Mouse (Mus musculus): ENCODE results near the gene Nrf1. TPM values are rescaled to one million over a fixed set of nuclear protein-coding genes. Genes with fewer than 3 reads are reported as not detected.
A peak's percentile ranks its signal among the peaks of the same experiment; 100 is the strongest.

Gene Nrf1
- polyA plus RNA-seq, 1 experiment from 2014 or later, result 49.8 TPM

DNA sequence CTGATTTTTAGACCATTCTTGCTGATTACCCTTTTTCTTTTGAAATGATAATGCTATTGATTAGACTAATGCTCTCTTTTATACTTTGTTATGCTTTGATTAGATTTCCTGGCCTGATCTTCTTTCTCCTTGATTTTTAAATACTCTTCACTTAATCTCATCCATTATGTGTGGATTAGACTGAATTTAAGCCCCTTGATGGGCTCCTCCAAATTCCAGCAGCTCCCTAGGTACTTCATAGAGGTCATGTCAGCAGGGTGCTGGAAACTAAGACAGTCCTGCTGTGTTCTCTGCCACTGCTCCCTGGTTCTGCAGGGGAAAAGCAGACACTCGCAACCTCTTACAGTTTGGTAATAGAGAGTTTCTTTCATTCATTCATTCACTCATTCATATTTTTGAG, 35.5 kb downstream of the Nrf1 start:
- no peaks in the 10 kb centered on the region for H3K27me3 ChIP-seq (replicated peaks)
- H3K4me1 ChIP-seq, result peaks cover 5% of the 10 kb centered on the region; the same call in 1 of the 2 replicates
- no peak overlapping the region for H3K9ac ChIP-seq
- WGBS, result 92% methylated on average over 1 of the region's 1 CpGs
- H3K9me3 ChIP-seq, result no peaks in the 10 kb centered on the region
- no peak overlapping the region for H3K4me2 ChIP-seq
- no peak overlapping the region for H3K4me3 ChIP-seq (replicated peaks)
- H3K36me3 ChIP-seq, result no peaks in the 10 kb centered on the region
- no peak for ATAC-seq (ENCODE audit: insufficient read depth, low FRiP score, low read depth)
- no peak overlapping the region for H3K27ac ChIP-seq

DNA sequence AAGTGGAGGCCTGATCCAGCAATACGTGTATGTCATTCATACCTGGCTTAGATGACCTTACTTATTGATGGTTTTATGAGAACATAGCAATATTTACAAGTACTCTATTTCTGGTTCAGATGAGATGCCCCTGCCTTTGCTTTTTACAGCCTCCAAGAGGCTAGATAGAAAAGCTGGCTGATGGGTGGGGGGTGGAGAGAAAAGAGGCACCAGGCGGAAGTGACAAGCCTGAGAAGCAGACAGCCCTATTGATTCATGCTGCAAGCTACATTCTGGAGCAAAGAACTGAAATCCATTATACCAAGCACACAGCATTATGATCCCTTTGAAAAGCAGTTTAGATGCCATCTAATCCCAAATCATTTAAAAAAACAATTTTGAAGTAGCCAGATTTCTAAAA, 37.6 kb downstream of the Nrf1 start:
- Histone ChIP-seq H3K4me1 (peaks cover 2% of the 10 kb centered on the region; the same call in 1 of the 2 replicates), H3K4me3 (replicated peaks) (no peak overlapping the region), H3K27ac (no peak overlapping the region), H3K9ac (no peak overlapping the region), H3K4me2 (no peak overlapping the region), H3K27me3 (replicated peaks) (no peaks in the 10 kb centered on the region), H3K9me3 (no peaks in the 10 kb centered on the region), H3K36me3 (peaks cover 5% of the 10 kb centered on the region; the same call in 1 of the 2 replicates)
- ATAC-seq (ENCODE audit: insufficient read depth, low FRiP score, low read depth), result no peak
- 57% methylated on average over 2 of the region's 2 CpGs for WGBS

DNA sequence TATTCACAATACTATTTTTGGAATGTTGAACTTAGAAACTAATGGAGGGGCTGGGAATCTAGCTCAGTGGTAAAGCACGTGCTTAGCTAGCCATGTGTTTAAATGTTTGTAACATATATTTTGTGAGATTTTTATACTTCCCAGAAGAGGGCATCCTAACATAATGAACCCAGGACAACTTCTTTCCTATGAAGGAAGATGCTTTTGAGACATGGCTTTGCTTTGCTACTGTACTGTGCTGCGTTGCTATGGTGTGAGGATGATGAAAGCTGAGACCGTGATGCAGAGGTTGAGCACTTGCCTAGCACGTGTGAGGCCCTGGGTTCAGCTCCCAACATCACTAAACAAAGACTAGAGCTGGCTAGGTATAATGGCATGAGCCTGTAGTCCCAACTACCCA, 43.4 kb downstream of the Nrf1 start:
- Histone ChIP-seq H3K4me1 (no peaks in the 10 kb centered on the region), H3K36me3 (peaks cover 18% of the 10 kb centered on the region), H3K9me3 (no peaks in the 10 kb centered on the region), H3K27ac (no peak overlapping the region), H3K4me2 (no peak overlapping the region), H3K27me3 (replicated peaks) (no peaks in the 10 kb centered on the region), H3K9ac (no peak overlapping the region), H3K4me3 (replicated peaks) (no peak overlapping the region)
- no peak for ATAC-seq (ENCODE audit: insufficient read depth, low FRiP score, low read depth)
- WGBS, result 76% methylated on average over 4 of the region's 4 CpGs

DNA sequence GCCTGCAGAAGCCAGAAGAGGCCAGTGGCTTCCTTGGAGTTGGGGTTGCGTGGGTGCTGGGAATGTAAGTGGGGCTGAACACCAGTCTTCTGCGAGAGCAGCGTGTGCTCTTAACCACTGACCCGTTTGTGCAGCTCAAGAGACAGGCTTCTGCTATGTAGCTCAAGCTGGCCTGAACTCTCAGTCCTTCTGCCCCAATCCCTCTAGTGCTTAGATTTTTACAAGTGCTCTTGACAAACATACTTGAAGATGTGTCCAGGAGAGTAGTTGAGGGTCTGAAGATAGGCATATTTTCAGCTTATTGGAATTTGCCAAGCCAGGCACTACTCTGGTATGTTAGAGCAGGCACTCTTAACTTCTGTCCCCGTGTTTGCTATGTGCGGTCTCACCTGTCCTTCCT, 45.0 kb downstream of the Nrf1 start:
- no peak overlapping the region for H3K27ac ChIP-seq
- H3K27me3 ChIP-seq (replicated peaks), result no peaks in the 10 kb centered on the region
- WGBS, result 92% methylated on average over 6 of the region's 6 CpGs
- no peak for ATAC-seq (ENCODE audit: insufficient read depth, low FRiP score, low read depth)
- H3K4me2 ChIP-seq, result no peak overlapping the region
- no peaks in the 10 kb centered on the region for H3K4me1 ChIP-seq
- no peak overlapping the region for H3K4me3 ChIP-seq (replicated peaks)
- H3K9ac ChIP-seq, result no peak overlapping the region
- peaks cover 18% of the 10 kb centered on the region for H3K36me3 ChIP-seq
- no peaks in the 10 kb centered on the region for H3K9me3 ChIP-seq

DNA sequence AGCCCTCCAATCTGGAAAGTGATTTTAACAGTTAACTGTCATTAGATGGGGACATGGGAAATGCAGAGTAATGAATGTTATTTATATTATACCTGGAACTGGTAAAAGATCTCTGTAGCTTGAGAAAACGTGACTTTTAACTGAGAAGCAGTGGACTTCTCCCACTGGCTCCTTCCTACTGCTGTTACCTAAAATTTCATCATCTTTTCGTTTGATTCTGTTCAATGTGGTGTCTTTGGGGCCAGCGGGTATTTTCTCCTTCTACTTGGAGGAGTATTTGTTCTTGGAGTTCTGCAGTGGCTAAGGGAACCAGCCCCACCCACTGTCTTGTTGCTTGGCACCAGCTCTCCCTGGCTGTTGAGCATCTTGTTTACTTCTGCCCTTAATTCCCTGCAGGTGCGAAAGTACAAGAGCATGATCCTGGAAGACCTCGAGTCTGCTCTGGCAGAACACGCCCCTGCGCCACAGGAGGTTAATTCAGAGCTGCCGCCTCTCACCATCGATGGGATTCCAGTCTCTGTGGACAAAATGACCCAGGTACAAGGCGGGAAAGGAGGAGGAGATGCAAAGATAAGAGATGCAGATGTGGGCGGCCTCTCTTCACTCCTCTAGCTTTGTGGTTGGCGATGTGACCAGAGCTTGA, 54.1 kb downstream of the Nrf1 start:
- Histone ChIP-seq H3K4me2 (no peak overlapping the region), H3K27me3 (replicated peaks) (no peaks in the 10 kb centered on the region), H3K27ac (no peak overlapping the region), H3K36me3 (peaks cover 24% of the 10 kb centered on the region), H3K4me1 (no peaks in the 10 kb centered on the region), H3K4me3 (replicated peaks) (no peak overlapping the region), H3K9me3 (no peaks in the 10 kb centered on the region), H3K9ac (no peak overlapping the region)
- 76% methylated on average over 12 of the region's 12 CpGs for WGBS
- no peak for ATAC-seq (ENCODE audit: insufficient read depth, low FRiP score, low read depth)

DNA sequence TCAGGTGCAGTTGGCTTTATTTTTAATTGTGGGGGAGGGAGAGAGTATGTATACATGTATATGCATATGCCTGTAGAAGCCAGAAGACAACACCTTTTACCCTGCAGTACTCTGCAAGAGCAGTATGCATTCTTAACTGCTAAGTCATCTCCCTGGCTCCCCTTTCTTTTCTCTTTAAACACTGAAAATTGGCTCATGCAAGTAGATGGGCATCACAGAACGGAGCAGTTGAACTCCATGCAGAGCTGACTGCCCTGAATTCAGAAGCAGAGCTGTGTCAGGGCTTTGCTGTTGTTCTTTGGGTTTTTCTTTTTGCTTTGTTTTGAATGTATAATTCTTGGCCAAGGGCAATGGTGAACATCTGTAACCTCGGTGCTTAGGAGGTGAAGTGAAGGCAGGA, 58.3 kb downstream of the Nrf1 start:
- H3K36me3 ChIP-seq, result peaks cover 37% of the 10 kb centered on the region
- H3K27me3 ChIP-seq (replicated peaks), result no peaks in the 10 kb centered on the region

DNA sequence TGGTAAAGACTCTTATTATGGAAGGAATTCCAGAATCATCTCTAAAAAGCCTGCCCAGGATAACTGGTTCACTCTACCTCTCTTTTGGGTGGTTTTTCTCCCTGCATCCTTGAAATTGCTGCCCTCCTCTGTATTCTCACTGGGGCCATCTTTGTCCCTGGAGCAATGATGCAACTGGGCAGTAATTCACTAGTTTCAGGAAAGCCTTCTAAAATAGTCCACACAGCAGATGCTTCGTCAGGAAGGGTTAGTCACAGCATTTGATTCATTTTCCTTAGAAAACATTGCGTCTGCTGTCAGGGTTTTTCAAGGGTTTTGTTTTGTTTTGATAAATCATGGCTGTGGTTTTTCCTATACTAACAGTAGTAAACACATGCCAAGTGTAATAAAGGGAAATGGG, 59.7 kb downstream of the Nrf1 start:
- 73% methylated on average over 2 of the region's 2 CpGs for WGBS

More for the DNA sequence above, 58.3 kb downstream of the Nrf1 start:
- Histone ChIP-seq H3K4me2 (no peak overlapping the region), H3K9ac (no peak overlapping the region), H3K4me1 (no peaks in the 10 kb centered on the region), H3K27ac (no peak overlapping the region), H3K4me3 (replicated peaks) (no peak overlapping the region), H3K9me3 (no peaks in the 10 kb centered on the region)
- no peak for ATAC-seq (ENCODE audit: insufficient read depth, low FRiP score, low read depth)
- WGBS, result 78% methylated on average over 2 of the region's 2 CpGs

DNA sequence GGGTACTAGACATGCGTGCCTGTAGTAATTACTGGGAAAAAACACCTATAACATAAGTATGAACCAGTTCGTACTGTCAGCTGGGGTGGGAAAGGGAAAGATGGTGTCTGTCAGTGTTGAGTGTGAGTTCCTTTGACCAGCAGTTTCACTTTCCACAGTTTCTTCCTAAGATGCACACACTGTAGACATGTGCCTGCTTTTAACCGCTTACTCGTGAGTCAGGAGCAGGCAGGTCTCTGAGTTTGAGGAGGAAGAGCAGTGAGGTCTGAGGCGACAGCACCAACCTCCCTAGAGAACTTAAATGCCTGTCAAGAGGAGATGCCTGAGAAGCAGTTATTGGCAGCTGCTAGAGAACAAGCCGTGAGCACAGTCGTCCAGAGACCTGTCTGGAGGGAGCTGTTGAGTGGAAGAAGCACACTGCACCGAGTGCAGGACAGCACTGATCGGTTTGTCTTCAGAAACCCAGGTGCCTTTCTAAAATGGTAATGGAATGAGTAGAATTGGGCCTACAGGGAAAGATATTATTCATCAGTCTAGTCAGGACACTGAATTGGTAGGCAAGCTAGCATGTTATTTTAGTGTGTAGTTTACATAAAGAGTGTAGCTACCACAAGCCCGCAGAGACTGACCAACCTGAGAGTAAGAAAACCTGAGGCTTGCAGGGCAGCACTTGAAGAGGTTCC, 62.2 kb downstream of the Nrf1 start:
- no peak overlapping the region for H3K9ac ChIP-seq
- no peaks in the 10 kb centered on the region for H3K4me1 ChIP-seq
- peaks cover 27% of the 10 kb centered on the region for H3K36me3 ChIP-seq
- 94% methylated on average over 10 of the region's 10 CpGs for WGBS
- H3K4me2 ChIP-seq, result no peak overlapping the region
- ATAC-seq (ENCODE audit: insufficient read depth, low FRiP score, low read depth), result no peak
- no peaks in the 10 kb centered on the region for H3K9me3 ChIP-seq
- no peaks in the 10 kb centered on the region for H3K27me3 ChIP-seq (replicated peaks)
- no peak overlapping the region for H3K27ac ChIP-seq
- no peak overlapping the region for H3K4me3 ChIP-seq (replicated peaks)

More for the DNA sequence above, 59.7 kb downstream of the Nrf1 start:
- Histone ChIP-seq H3K9me3 (no peaks in the 10 kb centered on the region), H3K27ac (no peak overlapping the region), H3K36me3 (peaks cover 29% of the 10 kb centered on the region), H3K4me1 (no peaks in the 10 kb centered on the region), H3K27me3 (replicated peaks) (no peaks in the 10 kb centered on the region), H3K4me3 (replicated peaks) (no peak overlapping the region), H3K4me2 (no peak overlapping the region), H3K9ac (no peak overlapping the region)
- no peak for ATAC-seq (ENCODE audit: insufficient read depth, low FRiP score, low read depth)

DNA sequence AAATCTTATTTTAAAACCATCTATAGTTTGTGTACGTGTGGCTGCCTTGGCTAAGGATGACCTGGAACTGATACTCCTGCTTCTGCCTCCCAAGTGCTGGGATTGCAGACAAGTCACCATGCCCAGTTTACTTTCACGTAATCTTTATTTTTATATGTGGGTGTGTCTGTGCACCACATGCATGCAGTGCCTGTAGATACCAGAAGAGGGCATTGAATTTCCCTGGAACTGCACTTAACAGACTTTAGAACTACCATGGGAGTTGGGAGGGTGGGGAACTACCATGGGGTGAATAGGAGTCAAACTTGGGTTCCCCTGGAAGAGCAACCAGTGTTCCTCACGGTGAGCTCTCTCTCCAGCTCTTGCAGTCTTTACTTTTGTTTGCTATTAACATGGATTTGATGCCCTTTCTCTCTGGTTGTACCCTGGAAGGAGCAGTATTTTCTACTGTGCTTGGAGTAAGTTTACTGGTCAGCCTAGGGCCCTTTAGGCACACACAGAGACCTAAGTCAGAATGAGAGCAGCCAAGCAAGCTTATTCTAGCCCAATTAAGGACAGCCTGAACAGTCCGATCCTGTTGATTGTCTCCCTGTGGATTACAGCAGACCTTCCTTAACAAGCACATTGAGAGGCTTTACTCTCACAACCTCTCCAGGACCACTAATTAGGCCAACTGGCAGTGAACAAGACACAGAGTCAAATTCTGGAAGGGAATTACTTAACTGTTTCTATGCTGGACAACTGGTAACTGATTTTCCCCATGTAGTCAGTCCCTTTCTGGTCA, 64.8 kb downstream of the Nrf1 start:
- Histone ChIP-seq H3K9ac (no peak overlapping the region), H3K4me2 (no peak overlapping the region), H3K27ac (no peak overlapping the region), H3K4me3 (replicated peaks) (no peak overlapping the region), H3K27me3 (replicated peaks) (no peaks in the 10 kb centered on the region), H3K4me1 (no peaks in the 10 kb centered on the region), H3K36me3 (peaks cover 40% of the 10 kb centered on the region), H3K9me3 (no peaks in the 10 kb centered on the region)
- ATAC-seq (ENCODE audit: insufficient read depth, low FRiP score, low read depth), result no peak
- WGBS, result 92% methylated on average over 4 of the region's 4 CpGs

DNA sequence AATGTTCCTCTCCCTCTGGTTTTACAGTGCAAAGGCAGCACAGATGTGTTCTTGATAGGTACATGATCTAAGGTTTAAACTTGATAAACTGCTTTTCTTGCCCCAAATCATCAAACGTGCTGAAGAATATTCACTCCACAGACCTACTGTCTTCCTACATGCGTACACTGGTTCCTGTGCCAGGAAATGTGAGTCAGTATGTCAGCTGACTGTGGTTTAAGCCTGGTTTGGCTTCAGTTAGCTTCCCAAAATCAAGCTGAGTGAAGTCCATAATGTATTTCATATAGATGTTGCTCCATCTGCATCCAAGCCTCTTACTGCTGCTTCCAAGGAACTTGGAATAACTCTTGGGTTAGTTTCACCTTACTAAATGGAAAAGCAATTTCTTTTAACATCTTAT, 66.3 kb downstream of the Nrf1 start:
- no peaks in the 10 kb centered on the region for H3K9me3 ChIP-seq
- ATAC-seq (ENCODE audit: insufficient read depth, low FRiP score, low read depth), result no peak
- H3K27ac ChIP-seq, result no peak overlapping the region
- WGBS, result 87% methylated on average over 2 of the region's 2 CpGs
- H3K4me2 ChIP-seq, result no peak overlapping the region
- H3K4me1 ChIP-seq, result no peaks in the 10 kb centered on the region
- H3K36me3 ChIP-seq, result peaks cover 48% of the 10 kb centered on the region
- H3K4me3 ChIP-seq (replicated peaks), result no peak overlapping the region
- H3K27me3 ChIP-seq (replicated peaks), result no peaks in the 10 kb centered on the region
- no peak overlapping the region for H3K9ac ChIP-seq

DNA sequence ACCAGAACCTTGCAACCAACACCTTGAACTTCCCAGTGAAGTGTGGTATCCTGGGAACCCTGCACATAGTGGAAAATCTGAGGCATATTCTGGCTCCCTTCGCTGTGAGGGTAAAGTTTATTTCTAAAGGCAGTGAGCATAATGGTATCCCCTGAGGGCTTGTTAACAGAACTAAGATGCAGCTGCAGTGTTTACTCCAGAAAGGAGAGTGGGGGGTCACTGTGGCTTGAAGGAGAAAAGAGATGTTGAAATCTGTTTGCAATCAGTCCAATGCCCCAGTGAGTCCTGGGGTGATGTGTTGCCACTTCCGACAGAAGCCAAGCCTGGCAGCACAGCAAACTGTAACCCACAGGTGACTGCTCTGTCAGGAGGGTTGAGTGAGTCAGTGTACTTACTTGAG, 73.4 kb downstream of the Nrf1 start:
- Histone ChIP-seq H3K4me2 (no peak overlapping the region), H3K9me3 (no peaks in the 10 kb centered on the region), H3K27me3 (replicated peaks) (no peaks in the 10 kb centered on the region), H3K9ac (no peak overlapping the region), H3K4me3 (replicated peaks) (no peak overlapping the region), H3K4me1 (no peaks in the 10 kb centered on the region), H3K36me3 (peaks cover 33% of the 10 kb centered on the region), H3K27ac (0 out of 2 replicates have a peak overlapping the region, but pooled peaks have one; percentile 13)
- 86% methylated on average over 2 of the region's 2 CpGs for WGBS
- ATAC-seq (ENCODE audit: insufficient read depth, low FRiP score, low read depth), result no peak

DNA sequence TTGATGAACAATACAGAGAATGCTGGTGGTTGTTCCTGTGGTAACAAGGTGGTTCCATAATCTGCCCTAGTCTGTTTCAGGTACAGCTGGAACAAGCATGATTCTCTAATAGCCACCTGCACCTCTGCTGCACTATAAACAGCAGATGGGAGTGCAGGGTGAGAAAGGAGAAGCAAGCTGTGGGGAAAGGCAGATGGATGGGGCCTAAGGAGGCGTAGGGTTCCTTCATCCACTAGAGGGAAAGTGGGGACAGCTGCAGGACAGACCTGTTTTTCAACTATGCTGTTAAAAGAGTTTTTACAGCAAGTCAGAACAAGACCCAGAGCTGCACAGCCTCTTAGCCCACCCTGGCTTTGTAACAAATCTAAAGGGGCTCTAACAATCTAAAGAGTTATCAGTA, 73.8 kb downstream of the Nrf1 start:
- 65% methylated on average over 1 of the region's 1 CpGs for WGBS
- no peak for ATAC-seq (ENCODE audit: insufficient read depth, low FRiP score, low read depth)
- Histone ChIP-seq H3K4me2 (no peak overlapping the region), H3K9ac (no peak overlapping the region), H3K4me1 (no peaks in the 10 kb centered on the region), H3K9me3 (no peaks in the 10 kb centered on the region), H3K36me3 (peaks cover 29% of the 10 kb centered on the region), H3K4me3 (replicated peaks) (no peak overlapping the region), H3K27me3 (replicated peaks) (no peaks in the 10 kb centered on the region), H3K27ac (0 out of 2 replicates have a peak overlapping the region, but pooled peaks have one; percentile 13)

All from stomach, embryonic 15.5 days (tissue).